Mouse (Mus musculus): ENCODE data around the gene Hipk3. TPM values are rescaled to one million over a fixed set of nuclear protein-coding genes. Genes with fewer than 3 reads are reported as not detected.

Hipk3 gene
- polyA plus RNA-seq, 1 experiment from 2014 or later: 8.8 TPM

DNA sequence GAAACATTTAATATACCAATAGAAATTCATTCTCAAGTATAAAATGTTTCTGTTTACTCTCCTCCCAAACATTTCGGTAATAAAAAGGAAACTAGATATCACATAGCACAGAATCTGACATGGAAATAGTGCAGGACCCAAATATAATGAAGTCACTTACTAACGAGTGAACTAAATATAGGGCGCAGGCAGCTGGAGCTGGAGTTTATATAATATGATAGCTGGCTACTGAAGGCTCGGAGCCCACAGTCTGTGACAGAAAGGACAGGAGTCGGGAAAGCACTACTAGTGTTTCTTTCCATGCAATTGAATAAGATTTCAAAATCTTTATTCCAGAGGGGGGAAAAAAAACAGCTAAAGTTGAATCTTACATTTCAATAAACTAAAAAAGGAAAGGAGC, 25.8 kb downstream of the Hipk3 start:
- DNase-seq (ENCODE audit: low spot score) (no peak), ATAC-seq (ENCODE audit: low FRiP score, low TSS enrichment) (no peak)
- no peaks in the 10 kb centered on the region for H3K9me3 ChIP-seq (ENCODE audit: control insufficient read depth, low read length)
- 44% methylated on average over 5 of the region's 5 CpGs for WGBS
- H3K4me2 ChIP-seq (replicated peaks; ENCODE audit: low read depth): no peak overlapping the region
- TF ChIP-seq CTCF (IDR thresholded peaks at IDR 0.05; ENCODE audit: low read depth): no peak
- TF ChIP-seq EP300 (optimal IDR thresholded peaks at IDR 0.05): no peak
- H3K27ac ChIP-seq (replicated peaks): no peak overlapping the region
- no peak overlapping the region for H3K4me3 ChIP-seq (ENCODE audit: low read depth, low read length)
- H3K4me1 ChIP-seq (replicated peaks; ENCODE audit: control insufficient read depth, insufficient read depth): peaks cover 5% of the 10 kb centered on the region; the same call in 1 of the 2 replicates
- no peak overlapping the region for H3K9ac ChIP-seq (ENCODE audit: low read length)
- no peaks in the 10 kb centered on the region; the same call in 1 of the 2 replicates for H3K36me3 ChIP-seq (ENCODE audit: control insufficient read depth, insufficient read depth, low read length)
- no peaks in the 10 kb centered on the region for H3K27me3 ChIP-seq (ENCODE audit: control insufficient read depth, insufficient read depth, low read length)

DNA sequence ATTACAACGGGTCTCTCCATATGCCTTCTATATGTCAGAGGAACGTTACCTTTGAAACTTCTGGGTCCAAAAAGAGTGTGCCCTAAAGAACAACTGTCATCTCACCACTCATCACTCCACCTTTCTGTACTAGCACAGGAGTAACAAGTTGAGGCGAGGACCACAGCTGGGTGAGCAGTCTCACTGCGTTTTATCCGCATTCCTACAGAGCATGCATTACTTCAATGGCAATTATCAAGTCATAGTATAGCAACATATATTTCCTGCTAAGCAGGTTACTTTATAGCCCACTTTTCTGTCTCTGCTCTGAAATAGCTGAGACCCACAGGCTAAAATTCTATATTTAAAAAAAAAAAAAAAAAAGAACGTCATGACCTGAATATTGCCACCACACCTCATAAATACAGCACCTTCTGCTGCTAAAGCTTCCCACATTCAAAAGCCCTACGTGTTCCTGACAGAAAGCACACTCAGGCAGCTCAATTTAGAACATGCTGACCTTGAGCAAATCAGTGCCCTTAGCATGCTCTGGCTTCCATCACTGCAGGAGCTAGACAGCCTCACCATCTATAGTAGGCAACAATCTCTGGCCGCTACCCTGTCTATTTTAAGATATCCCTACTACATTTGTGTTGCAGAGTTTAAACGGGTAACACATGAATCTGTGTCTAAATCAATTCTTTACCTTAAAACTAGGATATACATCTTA, 27.2 kb downstream of the Hipk3 start:
- H3K9ac ChIP-seq (ENCODE audit: low read length): no peak overlapping the region
- no peaks in the 10 kb centered on the region; the same call in 1 of the 2 replicates for H3K36me3 ChIP-seq (ENCODE audit: control insufficient read depth, insufficient read depth, low read length)
- H3K4me2 ChIP-seq (replicated peaks; ENCODE audit: low read depth): no peak overlapping the region
- TF ChIP-seq EP300 (optimal IDR thresholded peaks at IDR 0.05) (no peak), CTCF (IDR thresholded peaks at IDR 0.05; ENCODE audit: low read depth) (no peak)
- no peak for ATAC-seq (ENCODE audit: low FRiP score, low TSS enrichment)
- no peak overlapping the region for H3K4me3 ChIP-seq (ENCODE audit: low read depth, low read length)
- no peak for DNase-seq (ENCODE audit: low spot score)
- no peak overlapping the region for H3K27ac ChIP-seq (replicated peaks)
- WGBS: 47% methylated on average over 9 of the region's 9 CpGs
- peaks cover 5% of the 10 kb centered on the region; the same call in 1 of the 2 replicates for H3K4me1 ChIP-seq (replicated peaks; ENCODE audit: control insufficient read depth, insufficient read depth)
- no peaks in the 10 kb centered on the region for H3K27me3 ChIP-seq (ENCODE audit: control insufficient read depth, insufficient read depth, low read length)
- H3K9me3 ChIP-seq (ENCODE audit: control insufficient read depth, low read length): no peaks in the 10 kb centered on the region

DNA sequence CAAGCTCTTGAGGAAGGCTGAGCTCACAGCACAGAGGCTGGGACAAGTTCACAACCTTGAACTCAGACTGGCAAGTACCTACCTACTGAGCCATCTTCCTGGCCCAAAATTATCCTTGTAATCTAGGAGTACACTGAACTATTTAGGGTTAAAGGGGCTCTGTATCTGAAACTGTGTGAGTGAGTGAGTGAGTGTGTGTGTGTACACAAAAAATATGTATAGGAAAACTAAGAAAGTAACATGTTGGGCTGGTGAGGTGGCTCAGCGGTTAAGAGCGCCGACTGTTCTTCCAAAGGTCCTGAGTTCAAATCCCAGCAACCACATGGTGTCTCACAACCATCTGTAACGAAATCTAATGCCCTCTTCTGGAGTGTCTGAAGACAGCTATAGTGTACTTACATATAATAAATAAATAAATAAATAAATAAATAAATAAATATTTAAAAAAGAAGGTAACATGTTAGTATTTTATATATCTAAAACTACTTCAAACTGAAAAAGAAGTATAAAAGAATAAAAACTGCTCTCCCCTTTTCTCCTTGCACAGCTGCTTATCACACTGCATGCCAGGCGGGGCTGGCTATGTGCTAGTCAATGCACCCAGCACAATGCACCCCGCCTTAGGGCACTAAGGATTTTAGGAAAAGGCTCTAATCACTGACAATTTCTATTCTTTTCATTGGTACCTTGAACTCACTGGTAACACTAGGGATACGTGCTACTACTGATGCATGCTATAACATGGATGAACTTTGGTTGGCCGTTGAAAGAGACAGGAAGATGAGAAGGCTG, 28.4 kb downstream of the Hipk3 start:
- ATAC-seq (ENCODE audit: low FRiP score, low TSS enrichment) (no peak), DNase-seq (ENCODE audit: low spot score) (no peak)
- no peak overlapping the region for H3K4me2 ChIP-seq (replicated peaks; ENCODE audit: low read depth)
- no peak overlapping the region for H3K27ac ChIP-seq (replicated peaks)
- no peak overlapping the region for H3K4me3 ChIP-seq (ENCODE audit: low read depth, low read length)
- TF ChIP-seq EP300 (optimal IDR thresholded peaks at IDR 0.05) (no peak), CTCF (IDR thresholded peaks at IDR 0.05; ENCODE audit: low read depth) (no peak)
- 85% methylated on average over 8 of the region's 8 CpGs for WGBS
- H3K9me3 ChIP-seq (ENCODE audit: control insufficient read depth, low read length): no peaks in the 10 kb centered on the region
- no peak overlapping the region for H3K9ac ChIP-seq (ENCODE audit: low read length)
- peaks cover 5% of the 10 kb centered on the region; the same call in 1 of the 2 replicates for H3K4me1 ChIP-seq (replicated peaks; ENCODE audit: control insufficient read depth, insufficient read depth)
- H3K27me3 ChIP-seq (ENCODE audit: control insufficient read depth, insufficient read depth, low read length): no peaks in the 10 kb centered on the region
- no peaks in the 10 kb centered on the region; the same call in 1 of the 2 replicates for H3K36me3 ChIP-seq (ENCODE audit: control insufficient read depth, insufficient read depth, low read length)

DNA sequence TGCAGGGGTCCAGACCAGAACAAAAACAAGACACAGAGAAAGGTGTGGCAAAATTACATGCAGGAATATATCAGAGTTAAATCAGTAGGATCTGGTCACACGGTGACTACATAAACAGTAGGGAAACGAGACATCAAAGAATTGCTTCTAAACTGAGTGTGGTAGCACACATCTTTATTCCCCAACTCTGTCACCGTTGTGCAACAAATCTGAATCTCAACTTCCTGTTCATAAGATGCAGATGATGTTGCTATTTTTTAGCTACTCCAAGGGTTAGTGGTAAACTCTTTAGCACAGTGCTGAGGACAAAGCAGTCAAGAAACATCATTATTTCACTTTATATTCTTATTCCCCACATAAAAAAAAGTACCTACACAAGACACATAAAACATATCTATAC, 34.2 kb downstream of the Hipk3 start:
- DNase-seq (ENCODE audit: low spot score) (no peak), ATAC-seq (ENCODE audit: low FRiP score, low TSS enrichment) (no peak)
- no peaks in the 10 kb centered on the region for H3K4me1 ChIP-seq (replicated peaks; ENCODE audit: control insufficient read depth, insufficient read depth)
- H3K27me3 ChIP-seq (ENCODE audit: control insufficient read depth, insufficient read depth, low read length): no peaks in the 10 kb centered on the region
- H3K9me3 ChIP-seq (ENCODE audit: control insufficient read depth, low read length): no peaks in the 10 kb centered on the region
- TF ChIP-seq EP300 (optimal IDR thresholded peaks at IDR 0.05): no peak
- TF ChIP-seq CTCF (IDR thresholded peaks at IDR 0.05; ENCODE audit: low read depth): no peak
- no peak overlapping the region for H3K4me2 ChIP-seq (replicated peaks; ENCODE audit: low read depth)
- H3K27ac ChIP-seq (replicated peaks): no peak overlapping the region
- H3K4me3 ChIP-seq (ENCODE audit: low read depth, low read length): no peak overlapping the region
- no peak overlapping the region for H3K9ac ChIP-seq (ENCODE audit: low read length)
- 22% methylated on average over 3 of the region's 3 CpGs for WGBS
- no peaks in the 10 kb centered on the region for H3K36me3 ChIP-seq (ENCODE audit: control insufficient read depth, insufficient read depth, low read length)

DNA sequence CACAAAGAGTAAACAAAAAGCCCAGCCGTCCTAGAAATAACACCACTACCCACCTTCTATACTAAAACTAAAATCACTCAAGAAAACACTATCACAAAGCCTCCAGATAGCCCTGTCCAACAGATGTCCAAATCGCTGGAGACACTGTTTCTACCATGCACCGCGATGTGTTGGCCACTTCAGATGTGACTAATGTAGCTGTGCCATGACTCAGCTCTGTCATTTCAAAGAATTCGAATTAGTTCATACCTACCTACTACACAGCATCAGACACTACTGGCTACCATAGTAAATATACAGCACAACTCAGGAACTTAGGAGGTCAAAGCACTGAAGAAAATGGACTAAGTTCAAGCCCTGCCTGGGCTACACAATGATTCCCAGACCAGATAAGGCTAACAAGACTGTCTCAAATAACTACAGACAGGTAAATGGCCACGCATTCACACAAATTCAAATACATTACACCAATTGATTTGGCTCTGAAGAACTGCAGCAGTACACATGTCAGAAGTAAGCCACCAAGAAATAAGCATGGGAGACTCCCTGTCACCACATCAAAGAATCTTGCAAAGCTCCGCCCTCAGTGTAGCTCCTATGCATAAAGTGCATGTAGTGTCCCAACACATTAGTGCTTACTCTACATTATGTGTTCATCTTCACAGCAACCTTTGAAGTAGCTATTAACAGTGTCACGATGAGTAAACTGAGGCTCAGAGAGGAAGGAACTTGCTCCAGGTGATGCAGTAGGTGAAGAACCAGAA, 35.5 kb downstream of the Hipk3 start:
- Histone ChIP-seq H3K9me3 (ENCODE audit: control insufficient read depth, low read length) (no peaks in the 10 kb centered on the region), H3K4me3 (ENCODE audit: low read depth, low read length) (no peak overlapping the region), H3K9ac (ENCODE audit: low read length) (no peak overlapping the region), H3K4me2 (replicated peaks; ENCODE audit: low read depth) (no peak overlapping the region), H3K27ac (replicated peaks) (no peak overlapping the region), H3K27me3 (ENCODE audit: control insufficient read depth, insufficient read depth, low read length) (no peaks in the 10 kb centered on the region), H3K36me3 (ENCODE audit: control insufficient read depth, insufficient read depth, low read length) (no peaks in the 10 kb centered on the region), H3K4me1 (replicated peaks; ENCODE audit: control insufficient read depth, insufficient read depth) (no peaks in the 10 kb centered on the region)
- TF ChIP-seq EP300 (optimal IDR thresholded peaks at IDR 0.05): no peak
- no peak for TF ChIP-seq CTCF (IDR thresholded peaks at IDR 0.05; ENCODE audit: low read depth)
- no peak for ATAC-seq (ENCODE audit: low FRiP score, low TSS enrichment)
- 77% methylated on average over 8 of the region's 8 CpGs for WGBS
- no peak for DNase-seq (ENCODE audit: low spot score)
